Mouse (Mus musculus) kidney, adult 18-20 months (tissue): ENCODE data around the gene Foxr1.
A peak's percentile ranks its signal among the peaks of the same experiment; 100 is the strongest.
"Not testable (repeated sequence)": the region's sequence is repeated elsewhere in the genome, so short reads cannot be mapped to it uniquely, and the experiment has no call there.

Experiments
- DNase-seq: peaks from one replicate; pipeline ENCODE4 v3.0.0; 2021

Foxr1 gene

DNA sequence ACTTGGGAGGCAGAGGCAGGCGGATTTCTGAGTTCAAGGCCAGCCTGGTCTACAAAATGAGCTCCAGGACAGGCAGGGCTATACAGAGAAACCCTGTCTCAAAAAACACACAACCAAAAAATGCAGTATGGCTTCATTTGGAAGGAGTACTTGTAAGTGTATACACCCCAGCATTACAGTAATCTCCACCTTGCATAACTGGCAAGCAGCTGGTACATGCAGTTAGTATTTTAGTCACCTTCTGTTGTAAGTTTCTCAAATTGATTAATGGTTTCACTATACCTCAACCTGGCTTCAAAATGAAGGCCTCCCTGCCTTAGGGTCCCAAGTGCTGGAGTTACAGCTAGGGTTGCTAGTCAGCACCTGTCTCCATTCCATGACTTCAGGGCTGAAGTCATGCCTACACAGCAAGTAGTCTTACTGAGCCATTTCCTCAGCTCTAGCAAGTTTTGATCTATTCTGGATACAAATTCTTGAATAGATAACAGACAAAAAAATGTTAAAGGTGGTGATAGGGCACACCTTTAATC, 29.3 kb downstream of the Foxr1 start:
- no peak for DNase-seq

DNA sequence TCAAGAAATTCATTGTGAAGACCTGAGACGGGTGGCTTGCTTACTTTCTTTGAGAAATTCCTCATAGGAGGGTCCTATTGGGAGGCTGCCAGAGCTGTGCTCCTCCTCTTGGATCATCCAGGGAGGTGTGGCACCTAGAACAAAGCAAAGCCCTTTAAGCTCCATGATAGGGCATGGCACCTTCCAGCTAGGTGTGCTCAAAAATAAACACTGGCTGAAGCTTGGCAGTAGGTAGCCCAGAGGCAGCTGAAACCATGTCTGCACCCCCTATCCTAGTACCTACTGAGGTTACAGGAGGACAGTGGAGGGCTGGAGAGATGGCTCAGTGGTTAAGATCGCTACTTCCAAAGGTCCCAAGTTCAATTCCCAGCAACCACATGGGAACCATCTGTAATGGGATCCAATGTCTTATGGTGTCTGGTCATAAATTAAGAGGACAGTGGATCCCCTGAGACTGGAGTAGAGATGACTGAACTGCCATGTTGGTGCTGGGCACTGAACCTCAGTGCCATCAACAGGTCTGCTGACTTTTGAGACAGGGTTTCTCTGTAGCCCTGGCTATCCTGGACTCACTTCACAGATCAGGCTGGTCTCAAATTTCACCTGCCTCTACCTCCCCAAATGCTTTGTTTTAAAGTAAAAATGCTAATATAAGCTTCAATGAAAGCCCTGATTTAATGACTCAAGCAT, 30.1 kb downstream of the Foxr1 start:
- DNase-seq, result no peak

- not testable (repeated sequence) for DNase-seq
Measured at GRCm38 (mm10) chr9:44408693-44409092, 32.2 kb downstream of the Foxr1 start.

GRCm38 (mm10) chr9:44407752-44408097, 33.2 kb downstream of the Foxr1 start:
- DNase-seq, result no peak

GRCm38 (mm10) chr9:44406906-44407751, 33.8 kb downstream of the Foxr1 start, which contains the start of the genes Rps25 and Trappc4:
Rps25 (plus strand) TSS chr9:44407139.
Trappc4 (minus strand) TSS chr9:44407600.
- DNase-seq, result peak; percentile 95

DNA sequence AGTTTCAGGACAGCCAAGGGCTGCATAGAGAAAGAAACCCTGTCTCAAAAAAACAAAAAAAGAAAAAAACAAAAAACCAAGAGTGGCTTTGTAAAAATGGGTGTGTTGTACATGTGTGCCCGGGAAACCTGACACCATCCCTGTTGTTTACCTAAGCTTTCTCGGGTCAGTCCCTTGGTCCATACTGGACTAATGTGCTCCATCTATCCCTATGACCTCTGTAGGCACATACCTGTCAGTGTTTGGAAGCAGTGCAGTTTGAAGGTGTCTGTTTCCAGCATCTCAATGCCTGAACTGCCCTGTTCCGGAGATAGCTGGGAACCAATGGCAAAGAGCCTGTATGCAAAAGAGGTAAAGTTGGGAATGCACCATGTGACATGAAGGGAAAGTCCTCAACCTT, 35.9 kb downstream of the Foxr1 start:
- DNase-seq, result no peak

GRCm38 (mm10) chr9:44401081-44401480, 39.9 kb downstream of the Foxr1 start:
- DNase-seq, result peak; percentile 80

GRCm38 (mm10) chr9:44399795-44400114, 41.2 kb downstream of the Foxr1 start:
- DNase-seq, result peak; percentile 45

- no peak for DNase-seq
Measured at GRCm38 (mm10) chr9:44399114-44399794, 41.7 kb downstream of the Foxr1 start.

DNA sequence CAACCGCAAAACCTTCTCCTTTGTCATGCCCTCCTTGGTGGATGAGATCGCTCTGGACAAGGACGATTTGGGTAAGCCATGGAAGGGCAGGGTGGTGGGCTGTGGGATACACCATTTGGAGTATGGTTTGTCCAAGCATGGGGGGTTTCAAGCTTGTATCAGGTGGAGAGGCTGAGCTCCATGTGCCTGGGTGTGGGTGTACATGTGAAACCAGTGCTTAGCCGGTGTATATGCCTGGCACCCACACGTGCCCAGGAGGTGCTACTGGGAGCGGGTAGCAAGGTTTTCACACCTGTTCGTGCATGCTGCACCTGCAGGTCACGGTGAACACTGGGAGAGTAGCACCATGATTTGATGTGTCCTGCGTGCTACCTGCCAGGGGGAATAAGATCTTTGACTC, 42.4 kb downstream of the Foxr1 start:
- no peak for DNase-seq

GRCm38 (mm10) chr9:44398087-44398486, 42.8 kb downstream of the Foxr1 start:
- DNase-seq, result peak; percentile 89

- DNase-seq, result peak; percentile 96
Measured at GRCm38 (mm10) chr9:44396684-44397411, 44.1 kb downstream of the Foxr1 start, which contains the start of gene Slc37a4. Slc37a4 (plus strand) TSS chr9:44396852.

GRCm38 (mm10) chr9:44391466-44391865, 49.5 kb downstream of the Foxr1 start:
- DNase-seq, result peak; percentile 79

- DNase-seq, result peak; percentile 65
Measured at GRCm38 (mm10) chr9:44389273-44389672, 51.7 kb downstream of the Foxr1 start.

DNA sequence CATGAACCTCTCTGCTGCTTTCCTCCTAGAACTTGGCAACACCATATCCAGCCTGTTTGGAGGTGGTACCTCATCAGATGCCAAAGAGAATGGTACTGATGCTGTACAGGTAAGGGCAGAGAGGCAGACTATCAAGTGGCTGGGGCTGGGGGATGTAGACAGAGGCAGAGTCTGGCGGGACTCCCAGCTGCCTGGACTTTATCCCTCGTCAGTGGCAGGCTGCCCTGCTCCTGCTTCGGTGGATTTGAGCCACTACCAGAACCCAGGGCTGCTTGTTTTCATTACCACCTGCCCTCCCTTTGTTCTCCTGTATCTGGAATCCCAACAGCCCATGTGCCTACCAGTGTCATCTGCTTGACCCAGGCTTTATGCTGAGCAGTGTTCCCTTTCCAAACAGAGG, 53.7 kb downstream of the Foxr1 start:
- DNase-seq, result peak; percentile 62

DNA sequence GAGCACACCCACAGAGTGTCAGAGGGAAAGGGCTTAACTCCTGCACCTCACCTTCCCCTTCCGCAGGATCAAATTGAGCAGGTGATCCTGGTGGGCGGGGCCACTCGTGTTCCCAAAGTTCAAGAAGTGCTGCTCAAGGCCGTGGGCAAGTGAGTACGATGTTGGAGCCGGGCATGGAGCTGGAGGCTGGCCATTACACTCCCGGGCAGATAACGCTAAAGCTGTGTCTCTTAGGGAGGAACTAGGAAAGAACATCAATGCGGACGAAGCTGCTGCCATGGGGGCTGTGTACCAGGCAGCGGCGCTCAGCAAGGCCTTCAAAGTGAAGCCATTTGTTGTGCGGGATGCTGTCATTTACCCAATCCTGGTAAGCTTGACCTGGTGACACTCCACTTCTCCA, 56.3 kb downstream of the Foxr1 start:
- DNase-seq, result no peak
